Mouse (Mus musculus) forebrain, postnatal 0 days (tissue): ENCODE measurements around the gene Ankrd33. TPM values are rescaled to one million over a fixed set of nuclear protein-coding genes. Genes with fewer than 3 reads are reported as not detected.

Experiments used
- ATAC-seq: fragments of 200-750 bp; cut with Nextera tagmentation; 2 replicates; pipeline ENCODE4 v1.8.0; 2017; ENCODE audit warnings: mild to moderate bottlenecking, moderate library complexity
- DNase-seq: peaks from one replicate; pipeline ENCODE4 v3.0.0-alpha.2; 2015
- H3K27ac ChIP-seq: fragments of 300-500 bp; sonication (generic); 2 replicates; pipeline ENCODE4 v1.5.1; 2014; ENCODE audit warnings: low read depth, mild to moderate bottlenecking, antibody characterized with exemption, low read length, moderate library complexity, mixed read lengths
- H3K27me3 ChIP-seq: fragments of 300-500 bp; sonication (generic); 2 replicates; pipeline ENCODE4 v1.6.1; 2014; ENCODE audit warnings: mild to moderate bottlenecking, low read length, mixed read lengths; ENCODE audit not compliant: insufficient read depth
- H3K36me3 ChIP-seq: fragments of 300-500 bp; sonication (generic); 2 replicates; pipeline ENCODE4 v1.6.1; 2014; ENCODE audit warnings: mild to moderate bottlenecking, moderate library complexity; ENCODE audit not compliant: insufficient read depth
- H3K4me1 ChIP-seq: fragments of 300-500 bp; sonication (generic); 2 replicates; pipeline ENCODE4 v1.6.1; 2014; ENCODE audit warnings: antibody characterized with exemption; ENCODE audit not compliant: insufficient read depth
- H3K4me2 ChIP-seq: fragments of 300-500 bp; sonication (generic); 2 replicates; pipeline ENCODE4 v1.6.1; 2014; ENCODE audit warnings: low read depth, mild to moderate bottlenecking, moderate library complexity
- H3K4me3 ChIP-seq: fragments of 300-500 bp; sonication (generic); 2 replicates; pipeline ENCODE4 v1.5.1; 2014; ENCODE audit warnings: low read depth, low read length, mixed read lengths
- H3K9ac ChIP-seq: fragments of 300-500 bp; sonication (generic); 2 replicates; pipeline ENCODE4 v1.6.1; 2014; ENCODE audit warnings: mild to moderate bottlenecking
- H3K9me3 ChIP-seq: fragments of 300-500 bp; sonication (generic); 2 replicates; pipeline ENCODE4 v1.6.1; 2016; ENCODE audit warnings: low read length
- CTCF ChIP-seq: sonication (generic); IDR thresholded peaks from 2 replicates; pipeline ENCODE4 v1.5.1; 2016; ENCODE audit warnings: antibody characterized with exemption, control low read depth, low read depth
- WGBS: fragments of 180-500 bp; shearing (Covaris S2); extraction: QIAGEN DNeasy Blood & Tissue Kit; methylation state at CpG from one replicate; pipeline ENCODE4 v1.1.7; 2014; 5-methylcytosine and 5-hydroxymethylcytosine counted together
- polyA plus RNA-seq: library from polyadenylated mRNA; unstranded; fragments of >200 nt; fragmentation: Nextera tagmentation; extraction: Ambion mirVana; gene quantifications from 2 replicates; pipeline ENCODE4 v1.2.1, GENCODE M21; 2015
- total RNA-seq: library from RNA; depleted of rRNA; stranded (reverse); fragments of >200 nt; gene quantifications from 2 replicates; pipeline ENCODE4 v1.2.3, GENCODE M21; 2014

Ankrd33 gene
- total and polyA plus RNA-seq, 2 experiments from 2014 or later, result not detected

- Histone ChIP-seq H3K4me3 (no peak overlapping the region), H3K27me3 (no peaks in the 10 kb centered on the region), H3K4me1 (no peaks in the 10 kb centered on the region), H3K9ac (no peak overlapping the region), H3K27ac (no peak overlapping the region), H3K36me3 (no peaks in the 10 kb centered on the region), H3K9me3 (no peaks in the 10 kb centered on the region), H3K4me2 (no peak overlapping the region)
- WGBS, result 74% methylated on average over 9 of the region's 9 CpGs
- DNase-seq (no peak), ATAC-seq (no peak)
- TF ChIP-seq CTCF, result no peak
These were observed 29.1 kb upstream of the Ankrd33 start for GRCm38 (mm10) chr15:101086451-101086850.

GRCm38 (mm10) chr15:101086956-101087355, 28.6 kb upstream of the Ankrd33 start:
- 59% methylated on average over 3 of the region's 3 CpGs for WGBS
- ATAC-seq (no peak), DNase-seq (no peak)
- no peak overlapping the region for H3K4me2 ChIP-seq
- no peak for TF ChIP-seq CTCF
- no peaks in the 10 kb centered on the region for H3K9me3 ChIP-seq
- H3K4me1 ChIP-seq, result no peaks in the 10 kb centered on the region
- H3K27ac ChIP-seq, result no peak overlapping the region
- H3K27me3 ChIP-seq, result no peaks in the 10 kb centered on the region
- no peaks in the 10 kb centered on the region for H3K36me3 ChIP-seq
- no peak overlapping the region for H3K9ac ChIP-seq
- no peak overlapping the region for H3K4me3 ChIP-seq

- Histone ChIP-seq H3K9ac (no peak overlapping the region), H3K4me1 (0 out of 2 replicates have a peak, but pooled peaks cover 4% of the 10 kb centered on the region), H3K4me2 (no peak overlapping the region), H3K27me3 (no peaks in the 10 kb centered on the region), H3K9me3 (no peaks in the 10 kb centered on the region), H3K36me3 (no peaks in the 10 kb centered on the region), H3K4me3 (no peak overlapping the region), H3K27ac (peak overlapping the region; percentile 45)
- 40% methylated on average over 4 of the region's 4 CpGs for WGBS
- ATAC-seq (peak; percentile 62), DNase-seq (peak; percentile 50)
- TF ChIP-seq CTCF, result no peak
These were observed 27.3 kb upstream of the Ankrd33 start for GRCm38 (mm10) chr15:101088291-101088690.

- H3K27me3 ChIP-seq, result no peaks in the 10 kb centered on the region
- H3K9ac ChIP-seq, result no peak overlapping the region
- no peak overlapping the region for H3K4me3 ChIP-seq
- no peak overlapping the region for H3K4me2 ChIP-seq
- no peaks in the 10 kb centered on the region for H3K9me3 ChIP-seq
- 0 out of 2 replicates have a peak, but pooled peaks cover 6% of the 10 kb centered on the region for H3K4me1 ChIP-seq
- DNase-seq (no peak), ATAC-seq (no peak)
- no peak for TF ChIP-seq CTCF
- WGBS, result 96% methylated on average over 8 of the region's 8 CpGs
- no peaks in the 10 kb centered on the region for H3K36me3 ChIP-seq
- H3K27ac ChIP-seq, result no peak overlapping the region
These were observed 24.0 kb upstream of the Ankrd33 start for GRCm38 (mm10) chr15:101091551-101091950.

GRCm38 (mm10) chr15:101092121-101092828, 23.3 kb upstream of the Ankrd33 start:
- peak; percentile 55 for ATAC-seq
- Histone ChIP-seq H3K9me3 (no peaks in the 10 kb centered on the region), H3K27me3 (no peaks in the 10 kb centered on the region), H3K4me3 (no peak overlapping the region), H3K27ac (no peak overlapping the region), H3K36me3 (no peaks in the 10 kb centered on the region), H3K4me2 (peak overlapping the region; percentile 17; the same call in 1 of the 2 replicates), H3K4me1 (0 out of 2 replicates have a peak, but pooled peaks cover 6% of the 10 kb centered on the region), H3K9ac (no peak overlapping the region)
- DNase-seq, result no peak
- WGBS, result 29% methylated on average over 14 of the region's 14 CpGs
- no peak for TF ChIP-seq CTCF

GRCm38 (mm10) chr15:101092829-101093648, 22.5 kb upstream of the Ankrd33 start:
- Histone ChIP-seq H3K27me3 (no peaks in the 10 kb centered on the region), H3K4me1 (0 out of 2 replicates have a peak, but pooled peaks cover 9% of the 10 kb centered on the region), H3K9ac (no peak overlapping the region), H3K36me3 (no peaks in the 10 kb centered on the region), H3K9me3 (no peaks in the 10 kb centered on the region), H3K27ac (no peak overlapping the region), H3K4me2 (peak overlapping the region; percentile 17), H3K4me3 (no peak overlapping the region)
- peak; percentile 59 for DNase-seq
- WGBS, result 16% methylated on average over 25 of the region's 25 CpGs
- peak; percentile 92 for ATAC-seq
- TF ChIP-seq CTCF, result no peak

- H3K9me3 ChIP-seq, result no peaks in the 10 kb centered on the region
- no peak overlapping the region for H3K27ac ChIP-seq
- H3K4me3 ChIP-seq, result no peak overlapping the region
- H3K36me3 ChIP-seq, result no peaks in the 10 kb centered on the region
- no peak for TF ChIP-seq CTCF
- H3K27me3 ChIP-seq, result no peaks in the 10 kb centered on the region
- ATAC-seq (no peak), DNase-seq (no peak)
- no peak overlapping the region for H3K9ac ChIP-seq
- 53% methylated on average over 6 of the region's 6 CpGs for WGBS
- H3K4me2 ChIP-seq, result no peak overlapping the region
- H3K4me1 ChIP-seq, result 0 out of 2 replicates have a peak, but pooled peaks cover 14% of the 10 kb centered on the region
These were observed 21.6 kb upstream of the Ankrd33 start for GRCm38 (mm10) chr15:101093988-101094387.
